Mouse (Mus musculus) gastrocnemius, adult 8-10 months (tissue): ENCODE measurements around the gene AW209491. TPM values are rescaled to one million over a fixed set of nuclear protein-coding genes. Genes with fewer than 3 reads are reported as not detected.

ENCODE experiments used
- DNase-seq, 2 experiments: peaks; one replicate each; pipeline ENCODE4 v3.0.0; 2022; ENCODE audit warnings: low spot score in 2 of 2
- total RNA-seq, 4 experiments: library from RNA; stranded (reverse); gene quantifications; 2 replicates each; pipeline ENCODE4 v1.2.4; 2022

The AW209491 gene
- 10 to 100 TPM; 14.3 to 15.2 (median 14.6) TPM for total RNA-seq

DNA sequence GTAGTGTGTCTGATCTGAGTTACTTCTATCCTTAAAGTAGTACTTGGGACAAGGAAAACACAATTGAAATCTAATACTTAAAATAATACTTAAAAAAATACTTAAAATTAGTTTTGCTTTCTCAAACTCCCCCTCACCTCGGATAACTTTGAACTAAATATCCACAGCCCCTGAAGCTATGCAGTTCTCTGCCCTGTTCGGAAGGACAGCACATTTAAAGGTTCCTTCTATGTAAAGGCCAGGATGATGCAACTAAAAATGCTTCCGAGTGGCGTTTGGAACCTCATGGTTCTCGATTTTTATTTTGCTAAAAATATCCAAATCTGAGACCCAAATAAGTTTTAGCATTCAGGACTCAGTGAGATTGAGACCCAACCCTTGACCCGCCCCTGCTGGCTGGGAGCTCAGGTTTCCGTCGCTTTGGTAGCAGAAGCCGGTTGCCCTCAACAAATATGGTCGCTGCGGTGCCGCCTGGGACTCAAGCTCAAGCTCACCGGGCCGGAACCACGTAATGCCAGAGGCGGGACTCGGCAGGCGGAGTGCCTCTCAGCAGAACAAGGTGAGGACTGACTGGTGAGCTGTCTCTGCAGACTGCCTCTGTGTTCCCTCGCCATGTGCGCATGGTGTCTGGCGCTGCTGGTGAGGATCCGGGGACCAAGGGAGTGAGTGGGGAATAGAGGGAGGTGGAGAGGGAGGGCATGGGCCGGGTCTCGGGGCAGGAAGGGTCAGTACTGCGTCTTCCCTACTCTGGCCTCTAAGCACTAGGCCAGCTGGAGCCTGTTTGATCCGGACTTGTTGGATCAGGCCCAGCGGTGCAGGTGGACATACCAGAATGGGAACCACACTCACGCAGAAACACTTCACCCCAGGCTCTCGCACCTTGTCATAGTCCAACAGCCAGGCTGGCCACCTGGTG lies at the start of gene AW209491:
Gene AW209491 (plus strand): TSS at position 429 of the 916 bp plus-strand sequence.
- DNase-seq = peak; percentile 91 to 92

DNA sequence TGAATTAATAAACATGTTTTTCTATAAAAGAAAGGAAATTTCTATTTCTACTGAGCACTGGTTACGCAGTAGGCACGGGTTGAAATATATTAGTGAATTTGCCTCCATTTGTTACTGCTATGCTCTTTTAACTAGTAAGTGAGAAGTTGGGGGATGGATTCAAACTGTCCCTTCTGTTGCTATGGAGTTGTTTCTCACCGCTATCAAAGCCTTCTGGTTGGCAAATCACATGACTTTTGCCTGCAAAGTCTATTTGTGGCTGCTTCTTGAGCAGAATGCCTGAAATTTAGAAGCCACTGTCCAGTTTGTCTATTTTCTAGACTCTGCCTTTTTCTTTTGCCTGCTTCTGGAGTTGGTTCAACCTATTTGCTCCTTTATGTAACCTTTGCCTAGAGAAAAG lies 49.6 kb upstream of the AW209491 start:
- no peak for DNase-seq

DNA sequence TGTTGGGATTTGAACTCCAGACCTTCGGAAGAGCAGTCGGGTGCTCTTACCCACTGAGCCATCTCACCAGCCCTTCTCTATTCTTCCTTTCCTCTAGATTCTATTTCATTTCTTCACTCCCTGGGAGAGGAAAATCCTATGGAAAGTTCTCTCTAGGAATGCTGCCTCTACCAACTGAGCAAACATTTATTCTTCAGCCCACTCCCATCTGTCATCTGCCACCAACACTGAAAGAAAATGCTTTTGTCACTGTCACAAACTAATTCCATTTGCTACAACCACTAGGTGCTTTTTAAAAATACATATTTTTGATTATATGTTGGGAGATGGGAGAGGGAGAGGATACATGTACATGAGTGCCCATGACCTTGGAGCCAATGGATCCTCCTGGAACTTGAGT lies 27.2 kb upstream of the AW209491 start:
- no peak for DNase-seq

GRCm38 (mm10) chr13:14607616-14608015 lies 22.3 kb upstream of the AW209491 start:
- no peak for DNase-seq

GRCm38 (mm10) chr13:14612463-14612862 lies 17.5 kb upstream of the AW209491 start:
- DNase-seq = no peak

GRCm38 (mm10) chr13:14612926-14613529 lies 16.9 kb upstream of the AW209491 start, which contains the start of the genes Mrpl32 and Psma2:
Mrpl32 (minus strand) TSS chr13:14613165.
Psma2 (plus strand) TSS chr13:14613240.
- peak; percentile 89 to 94 for DNase-seq

GRCm38 (mm10) chr13:14613553-14613952 lies 16.4 kb upstream of the AW209491 start:
- DNase-seq = no peak

GRCm38 (mm10) chr13:14618724-14619123 lies 11.2 kb upstream of the AW209491 start:
- DNase-seq = peak; percentile 15 to 23

GRCm38 (mm10) chr13:14639998-14640397 lies 10.0 kb downstream of the AW209491 start:
- no peak for DNase-seq

- DNase-seq = no peak
Observed at GRCm38 (mm10) chr13:14649301-14649700, 19.3 kb downstream of the AW209491 start.

GRCm38 (mm10) chr13:14667107-14667506 lies 37.2 kb downstream of the AW209491 start:
- no peak for DNase-seq

DNA sequence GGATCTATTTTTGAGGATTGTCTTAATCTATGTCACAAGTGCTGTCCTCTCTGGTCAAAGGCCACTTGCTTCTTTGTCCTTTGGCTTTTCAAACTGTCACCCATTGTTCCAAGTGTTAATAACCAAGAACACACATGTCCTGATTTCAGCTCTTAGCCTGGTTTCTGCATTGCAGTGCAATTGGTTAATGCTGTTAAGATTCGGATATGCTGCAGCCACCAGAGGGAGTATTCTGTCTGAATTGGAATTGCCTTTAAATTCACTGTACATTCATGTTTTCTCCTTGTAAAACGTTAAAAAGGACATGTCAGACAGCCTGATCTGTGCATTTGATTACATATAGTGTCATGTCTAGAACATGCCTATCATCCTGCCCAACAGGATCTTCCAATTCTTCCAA lies 40.4 kb downstream of the AW209491 start:
- DNase-seq = no peak

Other genes with a start within 250 kb of the AW209491 start
- gene Hecw1, start 106.9 kb upstream of the AW209491 start, total RNA-seq = under 1 TPM in 2 of 4 experiments, not detected in 2; 0.10 to 0.22 TPM
- gene Mrpl32, start 17.0 kb upstream of the AW209491 start, total RNA-seq = 10 to 100 TPM; 33.4 to 37.3 (median 35.7) TPM
- gene Psma2, start 16.9 kb upstream of the AW209491 start, total RNA-seq = 10 to 100 TPM; 49.9 to 55.9 (median 50.5) TPM